Mouse (Mus musculus): ENCODE results near the gene Inpp5k. TPM values are rescaled to one million over a fixed set of nuclear protein-coding genes. Genes with fewer than 3 reads are reported as not detected.
"Not testable (repeated sequence)": the region's sequence is repeated elsewhere in the genome, so short reads cannot be mapped to it uniquely, and the experiment has no call there.

Inpp5k gene
- polyA plus RNA-seq, 1 experiment, result 66.1 TPM

GRCm38 (mm10) chr11:75679439-75680171 lies 48.8 kb downstream of the Inpp5k start:
- TF ChIP-seq CTCF (IDR thresholded peaks at IDR 0.05; ENCODE audit: extremely low read depth, insufficient read depth, low read length), result no peak
- no peak for TF ChIP-seq POLR2A (IDR thresholded peaks at IDR 0.05; ENCODE audit: extremely low read depth, insufficient read depth, low read length)
- H3K4me1 ChIP-seq (ENCODE audit: control insufficient read depth, insufficient read depth, low read length), result peaks cover 1% of the 10 kb centered on the region; the same call in 1 of the 2 replicates
- H3K27ac ChIP-seq (ENCODE audit: insufficient read depth, low read length), result peak overlapping the region; percentile 90
- H3K4me3 ChIP-seq (ENCODE audit: insufficient read depth, low read length), result peak overlapping the region; percentile 95

- Histone ChIP-seq H3K4me1 (ENCODE audit: control insufficient read depth, insufficient read depth, low read length) (peaks cover 1% of the 10 kb centered on the region; the same call in 1 of the 2 replicates), H3K4me3 (ENCODE audit: insufficient read depth, low read length) (no peak overlapping the region), H3K27ac (ENCODE audit: insufficient read depth, low read length) (no peak overlapping the region)
- TF ChIP-seq POLR2A (IDR thresholded peaks at IDR 0.05; ENCODE audit: extremely low read depth, insufficient read depth, low read length) (no peak), CTCF (IDR thresholded peaks at IDR 0.05; ENCODE audit: extremely low read depth, insufficient read depth, low read length) (no peak)
Measured at GRCm38 (mm10) chr11:75684462-75684861, 53.7 kb downstream of the Inpp5k start.

GRCm38 (mm10) chr11:75684956-75685355 lies 54.2 kb downstream of the Inpp5k start:
- H3K4me1 ChIP-seq (ENCODE audit: control insufficient read depth, insufficient read depth, low read length), result peaks cover 1% of the 10 kb centered on the region; the same call in 1 of the 2 replicates
- TF ChIP-seq POLR2A (IDR thresholded peaks at IDR 0.05; ENCODE audit: extremely low read depth, insufficient read depth, low read length), result no peak
- no peak for TF ChIP-seq CTCF (IDR thresholded peaks at IDR 0.05; ENCODE audit: extremely low read depth, insufficient read depth, low read length)
- no peak overlapping the region for H3K27ac ChIP-seq (ENCODE audit: insufficient read depth, low read length)
- no peak overlapping the region for H3K4me3 ChIP-seq (ENCODE audit: insufficient read depth, low read length)

- Histone ChIP-seq H3K27ac (ENCODE audit: insufficient read depth, low read length) (no peak overlapping the region), H3K4me1 (ENCODE audit: control insufficient read depth, insufficient read depth, low read length) (no peaks in the 10 kb centered on the region; the same call in 1 of the 2 replicates), H3K4me3 (ENCODE audit: insufficient read depth, low read length) (no peak overlapping the region)
- TF ChIP-seq POLR2A (IDR thresholded peaks at IDR 0.05; ENCODE audit: extremely low read depth, insufficient read depth, low read length), result no peak
- no peak for TF ChIP-seq CTCF (IDR thresholded peaks at IDR 0.05; ENCODE audit: extremely low read depth, insufficient read depth, low read length)
Measured at GRCm38 (mm10) chr11:75687343-75687993, 56.7 kb downstream of the Inpp5k start.

GRCm38 (mm10) chr11:75688132-75688531 lies 57.3 kb downstream of the Inpp5k start:
- no peaks in the 10 kb centered on the region; the same call in 1 of the 2 replicates for H3K4me1 ChIP-seq (ENCODE audit: control insufficient read depth, insufficient read depth, low read length)
- no peak overlapping the region for H3K27ac ChIP-seq (ENCODE audit: insufficient read depth, low read length)
- TF ChIP-seq CTCF (IDR thresholded peaks at IDR 0.05; ENCODE audit: extremely low read depth, insufficient read depth, low read length), result no peak
- no peak for TF ChIP-seq POLR2A (IDR thresholded peaks at IDR 0.05; ENCODE audit: extremely low read depth, insufficient read depth, low read length)
- H3K4me3 ChIP-seq (ENCODE audit: insufficient read depth, low read length), result no peak overlapping the region

GRCm38 (mm10) chr11:75689977-75690376 lies 59.2 kb downstream of the Inpp5k start:
- Histone ChIP-seq H3K4me3 (ENCODE audit: insufficient read depth, low read length) (no peak overlapping the region), H3K27ac (ENCODE audit: insufficient read depth, low read length) (no peak overlapping the region), H3K4me1 (ENCODE audit: control insufficient read depth, insufficient read depth, low read length) (no peaks in the 10 kb centered on the region; the same call in 1 of the 2 replicates)
- TF ChIP-seq POLR2A (IDR thresholded peaks at IDR 0.05; ENCODE audit: extremely low read depth, insufficient read depth, low read length) (no peak), CTCF (IDR thresholded peaks at IDR 0.05; ENCODE audit: extremely low read depth, insufficient read depth, low read length) (no peak)

- Histone ChIP-seq H3K4me1 (ENCODE audit: control insufficient read depth, insufficient read depth, low read length) (no peaks in the 10 kb centered on the region; the same call in 1 of the 2 replicates), H3K27ac (ENCODE audit: insufficient read depth, low read length) (no peak overlapping the region), H3K4me3 (ENCODE audit: insufficient read depth, low read length) (no peak overlapping the region)
- TF ChIP-seq POLR2A (IDR thresholded peaks at IDR 0.05; ENCODE audit: extremely low read depth, insufficient read depth, low read length) (no peak), CTCF (IDR thresholded peaks at IDR 0.05; ENCODE audit: extremely low read depth, insufficient read depth, low read length) (no peak)
Measured at GRCm38 (mm10) chr11:75691047-75691446, 60.3 kb downstream of the Inpp5k start.

GRCm38 (mm10) chr11:75693570-75693969 lies 62.8 kb downstream of the Inpp5k start:
- Histone ChIP-seq H3K4me3 (ENCODE audit: insufficient read depth, low read length) (no peak overlapping the region), H3K27ac (ENCODE audit: insufficient read depth, low read length) (no peak overlapping the region), H3K4me1 (ENCODE audit: control insufficient read depth, insufficient read depth, low read length) (no peaks in the 10 kb centered on the region; the same call in 1 of the 2 replicates)
- no peak for TF ChIP-seq CTCF (IDR thresholded peaks at IDR 0.05; ENCODE audit: extremely low read depth, insufficient read depth, low read length)

GRCm38 (mm10) chr11:75697464-75697863 lies 66.7 kb downstream of the Inpp5k start:
- not testable (repeated sequence) for H3K27ac ChIP-seq (ENCODE audit: insufficient read depth, low read length); H3K4me1 ChIP-seq (ENCODE audit: control insufficient read depth, insufficient read depth, low read length); H3K4me3 ChIP-seq (ENCODE audit: insufficient read depth, low read length)

Other genes with a start within 250 kb of the Inpp5k start
- gene Serpinf1, start 208.3 kb upstream of the Inpp5k start, polyA plus RNA-seq (2012; rRNA removed), result 13.7 and 15.9 TPM in 2 replicates
- 0.15 and 0.26 TPM in 2 replicates for gene Serpinf2, start 191.4 kb upstream of the Inpp5k start, polyA plus RNA-seq (2012; rRNA removed)
- 12.8 and 14.1 TPM in 2 replicates for gene Wdr81, start 176.3 kb upstream of the Inpp5k start, polyA plus RNA-seq (2012; rRNA removed)
- 0.89 and 1.3 TPM in 2 replicates for gene Tlcd2, start 169.3 kb upstream of the Inpp5k start, polyA plus RNA-seq (2012; rRNA removed)
- 88.8 and 89.2 TPM in 2 replicates for gene Prpf8, start 144.2 kb upstream of the Inpp5k start, polyA plus RNA-seq (2012; rRNA removed)
- gene Rilp, start 120.9 kb upstream of the Inpp5k start, polyA plus RNA-seq (2012; rRNA removed), result 2.8 TPM in 2 replicates
- 2.7 and 3.2 TPM in 2 replicates for gene Scarf1, start 117.4 kb upstream of the Inpp5k start, polyA plus RNA-seq (2012; rRNA removed)
- 32.0 and 34.3 TPM in 2 replicates for gene Slc43a2, start 99.3 kb upstream of the Inpp5k start, polyA plus RNA-seq (2012; rRNA removed)
- 259 TPM in 2 replicates for gene Pitpna, start 42.9 kb upstream of the Inpp5k start, polyA plus RNA-seq (2012; rRNA removed)
- gene Myo1c, start 19.5 kb downstream of the Inpp5k start, polyA plus RNA-seq (2012; rRNA removed), result 17.7 and 19.0 TPM in 2 replicates
- gene Crk, start 48.3 kb downstream of the Inpp5k start, polyA plus RNA-seq (2012; rRNA removed), result 80.5 and 82.5 TPM in 2 replicates
- 955 and 987 TPM in 2 replicates for gene Ywhae, start 101.9 kb downstream of the Inpp5k start, polyA plus RNA-seq (2012; rRNA removed)
- 7.9 and 11.7 TPM in 2 replicates for gene Doc2b, start 165.1 kb downstream of the Inpp5k start, polyA plus RNA-seq (2012; rRNA removed)

Data from cortical plate, adult 2 months (tissue).